In the genomic region with DNA sequence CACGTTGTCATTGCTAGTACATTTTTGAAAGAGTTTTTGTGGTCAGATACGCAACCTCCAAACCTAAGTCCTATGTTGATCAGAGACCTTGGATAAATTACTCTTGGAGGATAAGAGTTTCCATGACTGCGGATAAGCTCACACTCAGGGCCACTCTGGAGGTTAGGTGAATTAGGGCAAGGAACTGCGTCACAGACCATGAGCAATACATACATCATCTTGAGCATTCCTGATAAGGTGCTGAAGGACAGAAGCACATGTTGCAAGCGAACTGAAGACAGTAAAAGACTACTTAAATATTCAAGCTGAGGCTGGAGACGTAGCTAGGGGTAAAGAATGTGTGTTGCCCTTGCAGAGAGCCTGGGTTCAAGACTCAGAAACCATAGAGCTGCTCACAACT, we compare ENCODE assay signal across 13 mouse cellular contexts. TPM values are rescaled to one million over a fixed set of nuclear protein-coding genes. Genes with fewer than 3 reads are reported as not detected.
DNase-seq lines count a peak whose midpoint lies in the region; ATAC-seq and TF ChIP-seq lines count a peak whose summit lies in the region.
"Had no signal": no experiment of that assay in that cellular context is flagged by ENCODE, and none has a peak within 500 bp of the region (broad histone marks: within the 10 kb centered on the region; RNA-seq: fewer than 3 reads in every experiment).

No protein-coding gene starts in this region.

- WGBS in heart, embryonic 16.5 days: 61% methylated on average over 6 of the region's 6 CpGs
- 51% methylated on average over 6 of the region's 6 CpGs for WGBS in lung, postnatal 0 days
- 72% methylated on average over 6 of the region's 6 CpGs for WGBS in limb, embryonic 13.5 days

- peak overlapping the region; percentile 65; the same call in 1 of the 2 replicates for H3K4me3 ChIP-seq in heart, embryonic 16.5 days (ENCODE audit: low read length)
- no peak overlapping the region for H3K4me3 ChIP-seq in lung, postnatal 0 days (ENCODE audit: low read depth, low read length)
- 0 out of 2 replicates have a peak overlapping the region, but pooled peaks have one; percentile 88 for H3K4me3 ChIP-seq in limb, embryonic 13.5 days

- peak overlapping the region; percentile 82 for H3K9ac ChIP-seq in heart, embryonic 16.5 days (ENCODE audit: low read length)
- H3K9ac ChIP-seq in lung, postnatal 0 days (replicated peaks; ENCODE audit: low read depth): no peak overlapping the region
- H3K9ac ChIP-seq in limb, embryonic 13.5 days: no peak overlapping the region

- TF ChIP-seq EP300 in lung, postnatal 0 days (IDR thresholded peaks at IDR 0.05): peak; percentile 57

- no peak for TF ChIP-seq CTCF in lung, postnatal 0 days (IDR thresholded peaks at IDR 0.05)

- ATAC-seq in heart, embryonic 16.5 days (replicated peaks; ENCODE audit: extremely low read depth, insufficient read depth, low FRiP score): no peak
- peak; percentile 30; the same call in 1 of the 2 replicates for ATAC-seq in lung, postnatal 0 days
- no peak for ATAC-seq in limb, embryonic 13.5 days (ENCODE audit: low FRiP score, low read depth)

- H3K9me3 ChIP-seq in heart, embryonic 16.5 days (replicated peaks; ENCODE audit: control insufficient read depth, low read length): peaks cover 3% of the 10 kb centered on the region; the same call in 1 of the 2 replicates
- H3K9me3 ChIP-seq in lung, postnatal 0 days (ENCODE audit: low read length): no peaks in the 10 kb centered on the region
- no peaks in the 10 kb centered on the region for H3K9me3 ChIP-seq in limb, embryonic 13.5 days
- H3K9me3 ChIP-seq: embryonic facial prominence, embryonic 15.5 days; forebrain, embryonic 13.5 days; lung, embryonic 15.5 days; midbrain, embryonic 10.5 days had no signal

- peak overlapping the region; percentile 25 for H3K27ac ChIP-seq in heart, embryonic 16.5 days (ENCODE audit: low read length)
- no peak overlapping the region; the same call in 1 of the 2 replicates for H3K27ac ChIP-seq in lung, postnatal 0 days (ENCODE audit: low read length)
- no peak overlapping the region for H3K27ac ChIP-seq in limb, embryonic 13.5 days
- H3K27ac ChIP-seq: forebrain, embryonic 13.5 days had no signal

- no peaks in the 10 kb centered on the region for H3K36me3 ChIP-seq in heart, embryonic 16.5 days (ENCODE audit: control insufficient read depth, insufficient read depth)
- no peaks in the 10 kb centered on the region for H3K36me3 ChIP-seq in lung, postnatal 0 days (ENCODE audit: insufficient read depth, low read length)
- H3K36me3 ChIP-seq in limb, embryonic 13.5 days: no peaks in the 10 kb centered on the region
- H3K36me3 ChIP-seq: embryonic facial prominence, embryonic 15.5 days; hindbrain, embryonic 10.5 days; lung, embryonic 15.5 days; midbrain, embryonic 10.5 days had no signal

- peak overlapping the region; percentile 65 for H3K4me2 ChIP-seq in heart, embryonic 16.5 days (ENCODE audit: low read depth, low read length)
- no peak overlapping the region for H3K4me2 ChIP-seq in lung, postnatal 0 days (replicated peaks; ENCODE audit: low read depth, low read length)
- H3K4me2 ChIP-seq in limb, embryonic 13.5 days (replicated peaks): peak overlapping the region; percentile 73

- H3K27me3 ChIP-seq in heart, embryonic 16.5 days (ENCODE audit: control insufficient read depth, insufficient read depth, low read length): no peaks in the 10 kb centered on the region
- H3K27me3 ChIP-seq in lung, postnatal 0 days (replicated peaks; ENCODE audit: insufficient read depth, low read length): no peaks in the 10 kb centered on the region
- H3K27me3 ChIP-seq in limb, embryonic 13.5 days: no peaks in the 10 kb centered on the region
- H3K27me3 ChIP-seq: embryonic facial prominence, embryonic 15.5 days; forebrain, embryonic 13.5 days; lung, embryonic 15.5 days had no signal

- DNase-seq in adrenal gland, adult (ENCODE audit: inconsistent age in 2 of 2, low spot score in 1 of 2): peak; percentile 87 to 92
- DNase-seq in adrenal gland, postnatal 4 days (ENCODE audit: low spot score in 2 of 2): no peak
- no peak for DNase-seq in heart, adult 9 months (ENCODE audit: low spot score in 2 of 2)
- peak; percentile 51 for DNase-seq in lung, postnatal 0 days (ENCODE audit: low spot score)
- no peak for DNase-seq in lung, postnatal 4 days
- DNase-seq in cerebellum, postnatal 25 days: no peak

- peaks cover 15% of the 10 kb centered on the region for H3K4me1 ChIP-seq in heart, embryonic 16.5 days (ENCODE audit: control insufficient read depth, insufficient read depth, low read length)
- H3K4me1 ChIP-seq in lung, postnatal 0 days (ENCODE audit: insufficient read depth, low read depth, low read length): peaks cover 3% of the 10 kb centered on the region; the same call in 1 of the 2 replicates
- H3K4me1 ChIP-seq in limb, embryonic 13.5 days: peaks cover 27% of the 10 kb centered on the region

RNA-seq across cellular contexts. Expression of a gene that starts 0.8 kb away (rescaled TPM):
- 100 to 1,000 TPM; 853 to 953 TPM for total RNA-seq in adrenal gland, postnatal 4 days (2021)
- polyA plus RNA-seq in heart, embryonic 16.5 days (2015; fragmentation: Nextera tagmentation; extraction: Ambion mirVana): 86.8 and 111 TPM in 2 replicates
- polyA plus RNA-seq in lung, postnatal 0 days (2015; fragmentation: Nextera tagmentation; extraction: Ambion mirVana): 217 and 260 TPM in 2 replicates
- 63.6 and 64.3 TPM in 2 replicates for polyA plus RNA-seq in limb, embryonic 13.5 days (2015; fragmentation: Nextera tagmentation; extraction: Ambion mirVana)

Comparison
In these comparisons a context has a peak if more than half of its experiments do, and no peak if none do; other contexts are left out.
1. DNase-seq: peak in adrenal gland, adult (2 of 2) and lung, postnatal 0 days (single experiment); none in adrenal gland, postnatal 4 days (0 of 2), heart, adult 9 months (0 of 2), lung, postnatal 4 days (0 of 2) and cerebellum, postnatal 25 days (0 of 2).